Mouse (Mus musculus) forebrain, embryonic 16.5 days (tissue): ENCODE data around the gene Slc12a7. TPM values are rescaled to one million over a fixed set of nuclear protein-coding genes. Genes with fewer than 3 reads are reported as not detected.
"Not testable (repeated sequence)": the region's sequence is repeated elsewhere in the genome, so short reads cannot be mapped to it uniquely, and the experiment has no call there.

Source experiments
- ATAC-seq: fragments of 200-750 bp; cut with Nextera tagmentation; 2 replicates; pipeline ENCODE4 v1.8.0; 2017; ENCODE audit warnings: mild to moderate bottlenecking, moderate library complexity
- H3K27ac ChIP-seq: fragments of 300-500 bp; sonication (generic); 2 replicates; pipeline ENCODE4 v1.5.1; 2014; ENCODE audit warnings: low read length, control low read depth
- H3K27me3 ChIP-seq: fragments of 300-500 bp; sonication (generic); replicated peaks from 2 replicates; pipeline ENCODE4 v1.6.1; 2014; ENCODE audit warnings: low read length; ENCODE audit not compliant: control insufficient read depth, insufficient read depth
- H3K36me3 ChIP-seq: fragments of 300-500 bp; sonication (generic); 2 replicates; pipeline ENCODE4 v1.6.1; 2014; ENCODE audit not compliant: control insufficient read depth, insufficient read depth
- H3K4me1 ChIP-seq: fragments of 300-500 bp; sonication (generic); replicated peaks from 2 replicates; pipeline ENCODE4 v1.6.1; 2014; ENCODE audit warnings: low read length; ENCODE audit not compliant: control insufficient read depth, insufficient read depth
- H3K4me2 ChIP-seq: fragments of 300-500 bp; sonication (generic); 2 replicates; pipeline ENCODE4 v1.6.1; 2014; ENCODE audit warnings: mild to moderate bottlenecking, low read length, control low read depth
- H3K4me3 ChIP-seq: fragments of 300-500 bp; sonication (generic); replicated peaks from 2 replicates; pipeline ENCODE4 v1.5.1; 2014; ENCODE audit warnings: mild to moderate bottlenecking, low read length, control low read depth
- H3K9ac ChIP-seq: fragments of 300-500 bp; sonication (generic); replicated peaks from 2 replicates; pipeline ENCODE4 v1.6.1; 2014; ENCODE audit warnings: low read depth, low read length, control low read depth
- H3K9me3 ChIP-seq: fragments of 300-500 bp; sonication (generic); 2 replicates; pipeline ENCODE4 v1.6.1; 2016; ENCODE audit warnings: low read length; ENCODE audit not compliant: control insufficient read depth
- WGBS: fragments of 180-500 bp; shearing (Covaris S2); extraction: QIAGEN DNeasy Blood & Tissue Kit; methylation state at CpG from one replicate; pipeline ENCODE4 v1.1.7; 2014; 5-methylcytosine and 5-hydroxymethylcytosine counted together
- polyA plus RNA-seq: library from polyadenylated mRNA; unstranded; fragments of >200 nt; fragmentation: Nextera tagmentation; extraction: Ambion mirVana; gene quantifications from 2 replicates; pipeline ENCODE4 v1.2.1, GENCODE M21; 2015

Gene Slc12a7
- polyA plus RNA-seq, 1 experiment from 2014 or later: 13.5 TPM

- no peak for ATAC-seq
- WGBS: 88% methylated on average over 1 of the region's 1 CpGs
- H3K36me3 ChIP-seq: no peaks in the 10 kb centered on the region
These were observed 2.0 kb upstream of the Slc12a7 start for GRCm38 (mm10) chr13:73730913-73731312.

DNA sequence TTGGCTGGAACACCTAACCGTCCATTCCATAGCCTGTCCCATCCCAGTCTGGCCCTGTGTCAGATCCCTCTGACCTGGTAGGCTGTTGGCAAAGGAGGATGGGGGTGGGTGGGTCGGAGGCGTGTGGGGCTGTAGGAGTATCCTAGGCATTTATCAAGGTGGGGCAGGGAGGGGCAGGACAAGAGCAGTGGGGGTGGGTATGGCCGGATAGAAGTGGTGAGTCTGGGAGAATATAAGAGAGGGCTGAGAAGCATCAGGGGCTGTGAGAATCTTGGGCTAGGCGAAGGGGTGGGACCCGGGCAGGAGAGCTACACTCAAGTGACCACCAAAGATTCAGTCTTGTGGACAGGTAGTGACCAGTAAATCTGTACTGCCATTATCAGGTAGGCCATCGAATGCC, 659 bp upstream of the Slc12a7 start:
- peaks cover 5% of the 10 kb centered on the region; the same call in 1 of the 2 replicates for H3K4me1 ChIP-seq
- ATAC-seq: no peak; the same call in 1 of the 2 replicates
- peak overlapping the region; percentile 20; the same call in 1 of the 2 replicates for H3K9ac ChIP-seq
- H3K9me3 ChIP-seq: no peaks in the 10 kb centered on the region
- no peaks in the 10 kb centered on the region for H3K27me3 ChIP-seq
- peak overlapping the region; percentile 56 for H3K4me2 ChIP-seq
- 75% methylated on average over 7 of the region's 7 CpGs for WGBS
- no peaks in the 10 kb centered on the region for H3K36me3 ChIP-seq
- H3K27ac ChIP-seq: no peak overlapping the region
- H3K4me3 ChIP-seq: no peak overlapping the region; the same call in none of the 2 replicates

More at GRCm38 (mm10) chr13:73730913-73731312, 2.0 kb upstream of the Slc12a7 start:
- Histone ChIP-seq H3K9me3 (no peaks in the 10 kb centered on the region), H3K27me3 (no peaks in the 10 kb centered on the region), H3K27ac (no peak overlapping the region), H3K9ac (no peak overlapping the region), H3K4me1 (peaks cover 5% of the 10 kb centered on the region; the same call in 1 of the 2 replicates), H3K4me3 (no peak overlapping the region), H3K4me2 (no peak overlapping the region)

DNA sequence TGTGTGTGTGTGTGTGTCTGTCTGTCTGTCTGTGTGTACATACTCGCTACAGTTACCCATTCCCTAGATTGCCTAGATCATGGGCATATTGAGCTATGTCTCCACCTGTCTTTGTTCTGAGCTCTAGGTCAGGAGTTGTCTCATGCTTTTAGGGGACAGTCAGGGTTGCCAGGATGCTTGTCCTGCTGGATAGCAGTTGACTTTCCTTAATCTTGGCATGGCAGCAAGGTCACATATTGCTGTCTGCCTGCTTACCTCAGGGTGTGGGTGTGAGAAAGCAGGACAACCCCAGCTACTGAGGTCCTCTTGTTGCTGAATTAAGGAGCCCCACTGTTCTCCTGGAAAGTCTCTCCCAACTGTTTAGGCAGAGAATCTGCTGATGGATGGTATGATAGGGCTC, 1.5 kb downstream of the Slc12a7 start:
- no peak overlapping the region for H3K4me2 ChIP-seq
- H3K4me1 ChIP-seq: peaks cover 5% of the 10 kb centered on the region; the same call in 1 of the 2 replicates
- no peaks in the 10 kb centered on the region for H3K27me3 ChIP-seq
- no peaks in the 10 kb centered on the region for H3K36me3 ChIP-seq
- 90% methylated on average over 1 of the region's 1 CpGs for whole genome bisulfite sequencing
- no peak overlapping the region for H3K9ac ChIP-seq
- H3K9me3 ChIP-seq: no peaks in the 10 kb centered on the region
- no peak overlapping the region for H3K4me3 ChIP-seq
- H3K27ac ChIP-seq: no peak overlapping the region
- ATAC-seq: no peak

DNA sequence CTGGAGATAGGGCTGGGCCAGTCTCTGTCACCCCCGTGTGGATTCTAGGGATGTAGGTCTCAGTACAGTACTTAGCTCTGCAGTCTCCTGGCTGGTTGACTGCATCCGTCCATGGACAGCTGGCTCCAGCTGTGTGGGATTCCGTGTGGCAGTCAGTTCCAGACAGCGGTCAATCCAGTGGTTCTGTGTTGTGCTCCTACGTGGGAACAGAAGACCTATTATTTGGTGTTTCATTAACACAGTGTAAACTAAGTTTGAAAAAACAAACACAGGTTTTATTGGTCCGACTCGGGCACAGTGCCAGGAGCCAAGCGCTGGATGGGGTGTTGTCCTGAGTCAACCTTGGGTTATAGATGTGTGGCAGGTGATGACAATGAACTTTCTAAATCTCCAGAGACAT, 2.4 kb downstream of the Slc12a7 start:
- Histone ChIP-seq H3K27ac (no peak overlapping the region), H3K4me3 (no peak overlapping the region), H3K4me1 (peaks cover 5% of the 10 kb centered on the region; the same call in 1 of the 2 replicates), H3K9me3 (no peaks in the 10 kb centered on the region), H3K36me3 (no peaks in the 10 kb centered on the region), H3K27me3 (no peaks in the 10 kb centered on the region), H3K4me2 (no peak overlapping the region), H3K9ac (no peak overlapping the region)
- ATAC-seq: no peak
- 83% methylated on average over 8 of the region's 8 CpGs for WGBS

DNA sequence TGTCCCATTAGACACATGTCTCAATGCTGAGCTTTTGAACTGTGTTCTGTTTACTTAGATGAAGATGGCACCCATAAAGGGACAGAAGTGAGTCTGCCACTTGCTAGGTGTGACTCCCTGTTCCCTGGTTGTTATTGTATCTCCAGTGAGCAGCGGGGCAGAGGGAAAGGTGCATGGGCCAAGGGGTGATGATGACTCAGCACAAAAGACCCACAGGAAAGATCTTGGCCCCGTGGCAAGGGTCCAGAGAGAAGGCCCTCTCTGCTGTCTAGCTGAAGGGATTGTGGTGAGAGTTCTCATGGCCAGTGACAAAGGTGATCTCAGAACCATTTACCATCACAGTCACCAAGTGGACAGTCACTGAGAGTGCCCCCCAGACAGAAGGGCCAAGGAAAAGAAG, 3.0 kb downstream of the Slc12a7 start:
- H3K27ac ChIP-seq: no peak overlapping the region
- 85% methylated on average over 2 of the region's 2 CpGs for WGBS
- no peak overlapping the region for H3K4me3 ChIP-seq
- H3K9ac ChIP-seq: no peak overlapping the region
- H3K9me3 ChIP-seq: no peaks in the 10 kb centered on the region
- H3K27me3 ChIP-seq: no peaks in the 10 kb centered on the region
- no peak for ATAC-seq
- no peak overlapping the region for H3K4me2 ChIP-seq
- H3K4me1 ChIP-seq: peaks cover 5% of the 10 kb centered on the region; the same call in 1 of the 2 replicates
- H3K36me3 ChIP-seq: no peaks in the 10 kb centered on the region

DNA sequence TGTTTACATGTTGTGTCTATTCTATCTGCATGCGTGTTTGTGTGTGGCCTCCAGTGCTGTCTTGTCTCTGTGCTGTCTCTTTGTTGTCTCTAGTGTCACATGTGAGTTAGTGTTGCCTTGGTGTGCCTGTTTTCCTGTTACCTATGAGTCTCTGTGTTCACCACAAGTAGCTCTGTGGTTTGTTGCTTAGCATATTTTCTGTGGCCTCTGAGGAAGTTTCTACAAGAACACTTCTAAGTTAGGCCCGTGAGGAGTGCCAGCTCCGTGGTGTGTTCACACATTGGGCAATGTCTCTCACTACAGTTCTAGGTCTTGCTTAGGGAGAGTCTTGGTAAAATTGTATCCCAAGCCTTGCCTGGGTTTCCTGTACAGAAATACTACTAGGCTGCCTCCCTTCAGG, 4.0 kb downstream of the Slc12a7 start:
- H3K27me3 ChIP-seq: no peaks in the 10 kb centered on the region
- H3K27ac ChIP-seq: no peak overlapping the region
- 89% methylated on average over 3 of the region's 3 CpGs for WGBS
- no peaks in the 10 kb centered on the region for H3K36me3 ChIP-seq
- H3K9me3 ChIP-seq: no peaks in the 10 kb centered on the region
- H3K9ac ChIP-seq: no peak overlapping the region
- H3K4me1 ChIP-seq: peaks cover 5% of the 10 kb centered on the region; the same call in 1 of the 2 replicates
- no peak overlapping the region for H3K4me3 ChIP-seq
- ATAC-seq: no peak
- no peak overlapping the region for H3K4me2 ChIP-seq

GRCm38 (mm10) chr13:73740399-73740944, 7.6 kb downstream of the Slc12a7 start:
- H3K9ac ChIP-seq, H3K9me3 ChIP-seq, ATAC-seq, H3K4me3 ChIP-seq, H3K27ac ChIP-seq, H3K4me2 ChIP-seq, H3K4me1 ChIP-seq, H3K36me3 ChIP-seq, H3K27me3 ChIP-seq: not testable (repeated sequence)
- 55% methylated on average over 2 of the region's 2 CpGs for WGBS

GRCm38 (mm10) chr13:73742944-73743343, 10.1 kb downstream of the Slc12a7 start:
- Histone ChIP-seq H3K9ac (no peak overlapping the region), H3K4me3 (no peak overlapping the region), H3K4me2 (no peak overlapping the region), H3K27ac (no peak overlapping the region), H3K4me1 (no peaks in the 10 kb centered on the region), H3K36me3 (no peaks in the 10 kb centered on the region), H3K9me3 (no peaks in the 10 kb centered on the region), H3K27me3 (no peaks in the 10 kb centered on the region)
- ATAC-seq: no peak
- 42% methylated on average over 4 of the region's 4 CpGs for WGBS

- no peaks in the 10 kb centered on the region for H3K36me3 ChIP-seq
- WGBS: 72% methylated on average over 3 of the region's 3 CpGs
- H3K4me2 ChIP-seq: no peak overlapping the region
- no peak for ATAC-seq
- no peaks in the 10 kb centered on the region for H3K9me3 ChIP-seq
- no peak overlapping the region for H3K4me3 ChIP-seq
- no peak overlapping the region for H3K9ac ChIP-seq
- H3K27me3 ChIP-seq: no peaks in the 10 kb centered on the region
- no peaks in the 10 kb centered on the region for H3K4me1 ChIP-seq
- H3K27ac ChIP-seq: no peak overlapping the region
These were observed 10.8 kb downstream of the Slc12a7 start for GRCm38 (mm10) chr13:73743662-73744061.
